Mouse (Mus musculus): Measurements from ENCODE around the gene Slamf8.
A peak's percentile ranks its signal among the peaks of the same experiment; 100 is the strongest.

Slamf8 gene

DNA sequence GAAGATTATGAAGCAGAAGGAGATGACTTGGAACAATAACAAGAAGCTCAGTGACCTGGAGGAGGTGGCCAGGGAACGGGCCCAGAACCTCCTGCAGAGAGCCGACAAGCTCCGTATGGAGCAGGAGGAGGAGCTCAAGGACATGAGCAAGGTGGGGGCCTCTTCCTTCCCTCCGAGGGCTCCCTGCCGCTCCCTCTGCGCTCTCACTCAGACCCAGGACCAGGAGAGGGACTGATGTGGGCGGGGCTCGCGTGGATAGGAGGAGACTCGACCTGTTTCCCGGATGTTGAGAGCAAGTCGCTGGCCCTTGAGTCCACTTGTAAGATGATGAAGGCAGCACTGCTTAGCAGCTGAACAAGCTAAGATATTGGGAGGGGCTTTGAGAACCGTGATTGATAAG, 57.8 kb downstream of the Slamf8 start:
- peak; percentile 62 for DNase-seq (ENCODE audit: extremely low spot score, low spot score)
